Comparison of ENCODE assay signal across 8 mouse cellular contexts in genomic region chr6:115775838-115776237, GRCm38 (mm10). TPM values are rescaled to one million over a fixed set of nuclear protein-coding genes. Genes with fewer than 3 reads are reported as not detected.
DNase-seq lines count a peak whose midpoint lies in the region; ATAC-seq lines count a peak whose summit lies in the region.

No protein-coding gene starts in this region.

- H3K27ac ChIP-seq in heart, embryonic 13.5 days (replicated peaks): peak overlapping the region; percentile 98
- no peak overlapping the region for H3K27ac ChIP-seq in liver, embryonic 15.5 days (replicated peaks)

- 13% methylated on average over 3 of the region's 3 CpGs for WGBS in heart, embryonic 13.5 days
- 49% methylated on average over 3 of the region's 3 CpGs for WGBS in liver, embryonic 15.5 days (ENCODE audit: insufficient replicate concordance)

- H3K9ac ChIP-seq in heart, embryonic 13.5 days: peak overlapping the region; percentile 94
- no peak overlapping the region for H3K9ac ChIP-seq in liver, embryonic 15.5 days

- H3K4me3 ChIP-seq in heart, embryonic 13.5 days: peak overlapping the region; percentile 77
- H3K4me3 ChIP-seq in liver, embryonic 15.5 days (replicated peaks): no peak overlapping the region

- peak overlapping the region; percentile 93 for H3K4me2 ChIP-seq in heart, embryonic 13.5 days
- peak overlapping the region; percentile 83; the same call in 1 of the 2 replicates for H3K4me2 ChIP-seq in liver, embryonic 15.5 days

- peak; percentile 31; the same call in 1 of the 2 replicates for ATAC-seq in frontal cortex, adult (ENCODE audit: low TSS enrichment)
- 0 out of 2 replicates have a peak, but pooled peaks have one; percentile 5 for ATAC-seq in common myeloid progenitor, adult 5-6 weeks (replicated peaks; ENCODE audit: low read depth, poor library complexity, severe bottlenecking)
- peak; percentile 38; the same call in 1 of the 2 replicates for ATAC-seq in heart, embryonic 13.5 days (ENCODE audit: extremely low read depth, insufficient number of reproducible peaks, low FRiP score, low TSS enrichment)
- no peak for ATAC-seq in liver, embryonic 15.5 days (ENCODE audit: insufficient read depth)

- peaks cover 49% of the 10 kb centered on the region for H3K4me1 ChIP-seq in heart, embryonic 13.5 days
- H3K4me1 ChIP-seq in liver, embryonic 15.5 days (replicated peaks): peaks cover 28% of the 10 kb centered on the region

- DNase-seq in frontal cortex, adult 2 months (ENCODE audit: extremely low spot score in 1 of 2, low spot score in 1 of 2): no peak
- no peak for DNase-seq in layer of hippocampus, postnatal 36 days
- no peak for DNase-seq in frontal cortex, postnatal 25 days (ENCODE audit: low spot score in 2 of 2)
- no peak for DNase-seq in kidney, postnatal 36 days

- peaks cover 3% of the 10 kb centered on the region; the same call in 1 of the 2 replicates for H3K9me3 ChIP-seq in heart, embryonic 13.5 days
- H3K9me3 ChIP-seq in liver, embryonic 15.5 days (replicated peaks): no peaks in the 10 kb centered on the region

- no peaks in the 10 kb centered on the region for H3K27me3 ChIP-seq in heart, embryonic 13.5 days (replicated peaks)
- no peaks in the 10 kb centered on the region for H3K27me3 ChIP-seq in liver, embryonic 15.5 days

- H3K36me3 ChIP-seq in heart, embryonic 13.5 days: peaks cover 35% of the 10 kb centered on the region
- H3K36me3 ChIP-seq in liver, embryonic 15.5 days (replicated peaks): no peaks in the 10 kb centered on the region; the same call in 1 of the 2 replicates

RNA-seq across cellular contexts. Expression of gene Cand2, which starts 1.5 kb away (rescaled TPM):
- 5.1 and 5.7 TPM in 2 replicates for polyA plus RNA-seq in frontal cortex, adult 2 months (2012; rRNA removed)
- 3.4 and 3.7 TPM in 2 replicates for total RNA-seq in common myeloid progenitor, adult 5-6 weeks (2017)
- polyA plus RNA-seq in heart, embryonic 13.5 days (2015; fragmentation: Nextera tagmentation; extraction: Ambion mirVana): 51.2 and 52.5 TPM in 2 replicates
- 2.9 and 3.0 TPM in 2 replicates for polyA plus RNA-seq in liver, embryonic 15.5 days (2015; fragmentation: Nextera tagmentation; extraction: Ambion mirVana)
- total RNA-seq in layer of hippocampus, postnatal 36 days (2021): 1 to 10 TPM; 3.1 to 3.2 TPM

RNA-seq across cellular contexts. Expression of gene Tmem40, which starts 13.6 kb away (rescaled TPM):
- 15.3 and 24.4 TPM in 2 replicates for polyA plus RNA-seq in frontal cortex, adult 2 months (2012; rRNA removed)
- 29.5 and 39.6 TPM in 2 replicates for total RNA-seq in common myeloid progenitor, adult 5-6 weeks (2017)
- 1.5 and 2.2 TPM in 2 replicates for polyA plus RNA-seq in heart, embryonic 13.5 days (2015; fragmentation: Nextera tagmentation; extraction: Ambion mirVana)
- 24.7 and 29.2 TPM in 2 replicates for polyA plus RNA-seq in liver, embryonic 15.5 days (2015; fragmentation: Nextera tagmentation; extraction: Ambion mirVana)
- under 1 TPM; 0.40 to 0.71 TPM for total RNA-seq in layer of hippocampus, postnatal 36 days (2021)

RNA-seq across cellular contexts. Expression of gene Rpl32, which starts 32.7 kb away (rescaled TPM):
- polyA plus RNA-seq in frontal cortex, adult 2 months (2012; rRNA removed): 936 and 1,149 TPM in 2 replicates
- total RNA-seq in common myeloid progenitor, adult 5-6 weeks (2017): 6,938 and 7,194 TPM in 2 replicates
- polyA plus RNA-seq in heart, embryonic 13.5 days (2015; fragmentation: Nextera tagmentation; extraction: Ambion mirVana): 1,371 and 1,440 TPM in 2 replicates
- 836 and 1,114 TPM in 2 replicates for polyA plus RNA-seq in liver, embryonic 15.5 days (2015; fragmentation: Nextera tagmentation; extraction: Ambion mirVana)
- 100 to 1,000 TPM; 464 to 470 TPM for total RNA-seq in layer of hippocampus, postnatal 36 days (2021)
